Mouse (Mus musculus) adrenal gland, adult (tissue): ENCODE data around the gene Ccr1.
A peak's percentile ranks its signal among the peaks of the same experiment; 100 is the strongest.

ENCODE experiments used
- DNase-seq, 2 experiments: peaks; one replicate each; pipeline ENCODE4 v3.0.0; 2022 to 2023; ENCODE audit warnings: low spot score in 1 of 2; ENCODE audit not compliant: inconsistent age in 2 of 2

Ccr1 gene

DNA sequence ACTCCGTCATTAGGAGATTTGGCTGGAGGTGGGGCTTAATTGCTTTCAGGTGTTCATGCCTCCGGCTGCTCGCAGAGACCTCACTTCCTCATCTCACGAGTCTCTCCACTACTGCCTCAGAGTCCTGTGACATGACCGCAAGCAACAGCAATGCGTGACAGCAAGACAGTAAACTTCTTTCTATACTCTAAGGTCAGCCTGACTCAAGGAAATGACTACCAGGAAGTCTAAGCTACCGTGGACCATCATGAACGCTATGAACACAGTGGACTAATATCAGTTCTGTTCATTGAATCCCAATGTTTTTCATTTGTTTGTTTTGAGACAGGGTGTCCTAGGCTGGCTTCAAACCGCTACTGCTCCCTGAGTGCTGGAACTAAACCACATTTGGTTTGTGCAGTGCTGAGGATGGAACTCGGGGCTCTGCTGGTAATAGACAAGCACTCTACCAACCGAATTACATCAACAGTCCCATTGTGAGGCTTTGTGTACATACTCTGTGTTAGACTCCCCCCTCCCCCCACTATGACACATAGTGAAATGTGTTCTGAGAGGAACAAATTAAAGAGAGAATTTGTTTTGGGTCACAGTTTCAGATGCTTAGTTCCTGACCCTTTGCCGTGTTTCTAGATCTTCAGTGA, 40.3 kb downstream of the Ccr1 start:
- peak in 1 of 2 experiments; percentile 32 for DNase-seq

- peak in 1 of 2 experiments; percentile 37 for DNase-seq
These were observed 41.1 kb downstream of the Ccr1 start for GRCm38 (mm10) chr9:123927281-123927960.

GRCm38 (mm10) chr9:123926041-123926440, 42.5 kb downstream of the Ccr1 start:
- peak; percentile 39 to 92 for DNase-seq

GRCm38 (mm10) chr9:123925101-123925946, 43.2 kb downstream of the Ccr1 start:
- DNase-seq: peak; percentile 90 to 97

- DNase-seq: peak; percentile 97
These were observed 43.9 kb downstream of the Ccr1 start for GRCm38 (mm10) chr9:123924589-123925066.

- DNase-seq: peak; percentile 76 to 90
These were observed 44.5 kb downstream of the Ccr1 start for GRCm38 (mm10) chr9:123924035-123924434.

DNA sequence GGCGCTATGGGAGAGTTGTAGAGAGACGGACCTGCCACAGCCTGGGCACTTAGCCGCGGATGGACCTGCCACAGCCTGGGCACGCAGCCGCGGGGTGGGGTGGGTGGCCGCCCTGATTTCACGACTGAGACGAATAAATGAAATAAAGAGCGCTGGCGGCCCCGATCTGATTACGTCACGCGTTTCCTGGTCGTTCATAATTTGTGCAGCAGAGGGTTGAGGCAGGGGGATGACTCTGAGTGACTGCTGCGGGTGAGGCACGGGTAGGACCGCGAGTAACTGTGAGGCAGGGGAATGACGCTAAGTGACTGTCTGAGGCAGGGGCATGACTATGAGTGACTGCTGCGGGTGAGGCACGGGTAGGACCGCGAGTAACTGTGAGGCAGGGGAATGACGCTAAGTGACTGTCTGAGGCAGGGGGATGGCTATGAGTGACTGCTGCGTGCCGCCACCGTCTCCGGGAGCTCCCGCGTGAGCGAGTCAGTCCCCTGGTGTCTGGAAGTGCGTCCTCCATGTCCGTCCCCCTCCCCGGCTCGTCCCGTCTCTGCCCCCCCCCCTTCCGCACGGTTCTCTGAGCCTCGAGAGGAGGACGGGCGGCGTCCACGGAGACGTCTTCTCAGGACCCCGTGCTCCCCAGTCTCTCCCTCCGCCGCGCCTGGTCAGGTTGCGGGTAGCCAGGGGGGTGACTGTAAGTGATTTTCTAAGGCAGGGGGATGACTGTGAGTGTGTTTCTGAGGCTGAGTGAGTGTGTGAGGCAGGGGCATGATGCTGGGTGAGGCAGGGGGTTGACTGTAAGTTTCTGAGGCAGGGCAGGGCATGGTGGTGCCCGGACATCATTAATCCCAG, 45.1 kb downstream of the Ccr1 start:
- peak; percentile 53 to 60 for DNase-seq
